Mouse (Mus musculus) heart, postnatal 0 days (tissue): ENCODE data around the gene Pex26.

ENCODE experiments used
- CTCF ChIP-seq: IDR thresholded peaks from 2 replicates; pipeline ENCODE4 v1.5.1; 2016; ENCODE audit warnings: antibody characterized with exemption, control low read depth, low read depth
- EP300 ChIP-seq: IDR thresholded peaks from 2 replicates; pipeline ENCODE4 v1.6.1; 2016; ENCODE audit warnings: antibody characterized with exemption, low read depth

- no peak for TF ChIP-seq CTCF
- no peak for TF ChIP-seq EP300
These were observed 33.3 kb downstream of the Pex26 start for GRCm38 (mm10) chr6:121216589-121217255.
